Mouse (Mus musculus) stomach, embryonic 14.5 days (tissue): ENCODE results near the gene Irf6. TPM values are rescaled to one million over a fixed set of nuclear protein-coding genes. Genes with fewer than 3 reads are reported as not detected.

ENCODE experiments used
- ATAC-seq: fragments of 200-750 bp; cut with Nextera tagmentation; 2 replicates; pipeline ENCODE4 v1.8.0; 2017; ENCODE audit warnings: low read depth, moderate TSS enrichment; ENCODE audit not compliant: insufficient number of reproducible peaks, insufficient read depth, low FRiP score
- H3K27ac ChIP-seq: fragments of 300-500 bp; sonication (generic); 2 replicates; pipeline ENCODE4 v1.5.1; 2014; ENCODE audit warnings: mild to moderate bottlenecking, low read length, moderate library complexity, mixed read lengths
- H3K27me3 ChIP-seq: fragments of 300-500 bp; sonication (generic); 2 replicates; pipeline ENCODE4 v1.6.1; 2014; ENCODE audit warnings: low read length, control low read depth, mixed read lengths; ENCODE audit not compliant: control insufficient read depth, insufficient read depth
- H3K36me3 ChIP-seq: fragments of 300-500 bp; sonication (generic); 2 replicates; pipeline ENCODE4 v1.6.1; 2014; ENCODE audit warnings: mild to moderate bottlenecking, control low read depth, low read length, moderate library complexity, mixed read lengths; ENCODE audit not compliant: control insufficient read depth, insufficient read depth
- H3K4me1 ChIP-seq: fragments of 300-500 bp; sonication (generic); 2 replicates; pipeline ENCODE4 v1.6.1; 2014; ENCODE audit warnings: low read length, control low read depth, mixed read lengths; ENCODE audit not compliant: control insufficient read depth, insufficient read depth
- H3K4me2 ChIP-seq: fragments of 300-500 bp; sonication (generic); replicated peaks from 2 replicates; pipeline ENCODE4 v1.6.1; 2014; ENCODE audit warnings: low read depth, low read length, control low read depth
- H3K4me3 ChIP-seq: fragments of 300-500 bp; sonication (generic); 2 replicates; pipeline ENCODE4 v1.5.1; 2014; ENCODE audit warnings: low read depth, low read length, control low read depth
- H3K9ac ChIP-seq: fragments of 300-500 bp; sonication (generic); replicated peaks from 2 replicates; pipeline ENCODE4 v1.6.1; 2014; ENCODE audit warnings: low read depth, mild to moderate bottlenecking, control low read depth, low read length, moderate library complexity, mixed read lengths
- H3K9me3 ChIP-seq: fragments of 300-500 bp; sonication (generic); 2 replicates; pipeline ENCODE4 v1.6.1; 2016; ENCODE audit warnings: low read depth, low read length, control low read depth; ENCODE audit not compliant: control insufficient read depth
- WGBS: fragments of 180-500 bp; shearing (Covaris S2); extraction: QIAGEN DNeasy Blood & Tissue Kit; methylation state at CpG from one replicate; pipeline ENCODE4 v1.1.7; 2014; 5-methylcytosine and 5-hydroxymethylcytosine counted together
- polyA plus RNA-seq: library from polyadenylated mRNA; unstranded; fragments of >200 nt; fragmentation: Nextera tagmentation; extraction: Ambion mirVana; gene quantifications from 2 replicates; pipeline ENCODE4 v1.2.1, GENCODE M21; 2014

The Irf6 gene
- polyA plus RNA-seq, 1 experiment from 2014 or later, result 56.6 TPM

GRCm38 (mm10) chr1:193142517-193143062, 10.3 kb upstream of the Irf6 start:
- Histone ChIP-seq H3K4me3 (no peak overlapping the region), H3K4me2 (no peak overlapping the region), H3K9ac (no peak overlapping the region), H3K36me3 (no peaks in the 10 kb centered on the region), H3K27ac (no peak overlapping the region), H3K4me1 (0 out of 2 replicates have a peak, but pooled peaks cover 4% of the 10 kb centered on the region), H3K27me3 (no peaks in the 10 kb centered on the region), H3K9me3 (no peaks in the 10 kb centered on the region)
- 81% methylated on average over 8 of the region's 8 CpGs for WGBS
- ATAC-seq, result no peak

- no peak overlapping the region for H3K4me3 ChIP-seq
- H3K9ac ChIP-seq, result no peak overlapping the region
- ATAC-seq, result no peak
- no peak overlapping the region for H3K4me2 ChIP-seq
- no peak overlapping the region for H3K27ac ChIP-seq
- no peaks in the 10 kb centered on the region for H3K4me1 ChIP-seq
- no peaks in the 10 kb centered on the region for H3K9me3 ChIP-seq
- H3K36me3 ChIP-seq, result no peaks in the 10 kb centered on the region
- H3K27me3 ChIP-seq, result no peaks in the 10 kb centered on the region
- WGBS, result 89% methylated on average over 6 of the region's 6 CpGs
Measured at GRCm38 (mm10) chr1:193144516-193144915, 8.4 kb upstream of the Irf6 start.

GRCm38 (mm10) chr1:193145101-193145500, 7.8 kb upstream of the Irf6 start:
- no peaks in the 10 kb centered on the region for H3K4me1 ChIP-seq
- H3K27ac ChIP-seq, result no peak overlapping the region
- ATAC-seq, result no peak
- no peaks in the 10 kb centered on the region for H3K36me3 ChIP-seq
- H3K4me2 ChIP-seq, result no peak overlapping the region
- H3K9ac ChIP-seq, result no peak overlapping the region
- 72% methylated on average over 4 of the region's 4 CpGs for WGBS
- no peak overlapping the region for H3K4me3 ChIP-seq
- H3K9me3 ChIP-seq, result no peaks in the 10 kb centered on the region
- H3K27me3 ChIP-seq, result no peaks in the 10 kb centered on the region

- H3K4me3 ChIP-seq, result no peak overlapping the region
- no peak overlapping the region for H3K4me2 ChIP-seq
- no peaks in the 10 kb centered on the region for H3K9me3 ChIP-seq
- no peak overlapping the region for H3K27ac ChIP-seq
- H3K27me3 ChIP-seq, result no peaks in the 10 kb centered on the region
- H3K9ac ChIP-seq, result no peak overlapping the region
- WGBS, result 83% methylated on average over 1 of the region's 1 CpGs
- no peaks in the 10 kb centered on the region for H3K4me1 ChIP-seq
- no peak for ATAC-seq
- H3K36me3 ChIP-seq, result no peaks in the 10 kb centered on the region
Measured at GRCm38 (mm10) chr1:193146416-193146815, 6.5 kb upstream of the Irf6 start.

GRCm38 (mm10) chr1:193149231-193149630, 3.7 kb upstream of the Irf6 start:
- no peak for ATAC-seq
- H3K9ac ChIP-seq, result no peak overlapping the region
- peaks cover 9% of the 10 kb centered on the region; the same call in 1 of the 2 replicates for H3K27me3 ChIP-seq
- H3K36me3 ChIP-seq, result no peaks in the 10 kb centered on the region
- H3K4me3 ChIP-seq, result no peak overlapping the region
- H3K27ac ChIP-seq, result no peak overlapping the region
- H3K4me2 ChIP-seq, result no peak overlapping the region
- peaks cover 7% of the 10 kb centered on the region; the same call in 1 of the 2 replicates for H3K4me1 ChIP-seq
- 59% methylated on average over 3 of the region's 3 CpGs for WGBS
- H3K9me3 ChIP-seq, result no peaks in the 10 kb centered on the region

GRCm38 (mm10) chr1:193151134-193151533, 1.8 kb upstream of the Irf6 start:
- no peak overlapping the region for H3K4me3 ChIP-seq
- no peak overlapping the region for H3K9ac ChIP-seq
- H3K27ac ChIP-seq, result no peak overlapping the region
- no peak for ATAC-seq
- no peaks in the 10 kb centered on the region for H3K36me3 ChIP-seq
- no peaks in the 10 kb centered on the region for H3K9me3 ChIP-seq
- H3K4me2 ChIP-seq, result no peak overlapping the region
- H3K27me3 ChIP-seq, result peaks cover 9% of the 10 kb centered on the region; the same call in 1 of the 2 replicates
- peaks cover 11% of the 10 kb centered on the region; the same call in 1 of the 2 replicates for H3K4me1 ChIP-seq
- WGBS, result 40% methylated on average over 7 of the region's 7 CpGs

GRCm38 (mm10) chr1:193153561-193153960, 650 bp downstream of the Irf6 start:
- Histone ChIP-seq H3K4me3 (peak overlapping the region; percentile 42), H3K27me3 (peaks cover 9% of the 10 kb centered on the region; the same call in 1 of the 2 replicates), H3K9me3 (no peaks in the 10 kb centered on the region), H3K9ac (peak overlapping the region; percentile 26; the same call in 1 of the 2 replicates), H3K27ac (peak overlapping the region; percentile 58; the same call in 1 of the 2 replicates), H3K4me2 (peak overlapping the region; percentile 55), H3K4me1 (peaks cover 19% of the 10 kb centered on the region; the same call in 1 of the 2 replicates), H3K36me3 (no peaks in the 10 kb centered on the region)
- WGBS, result 24% methylated on average over 16 of the region's 16 CpGs
- ATAC-seq, result peak; percentile 50

GRCm38 (mm10) chr1:193156316-193157110, 3.6 kb downstream of the Irf6 start:
- peak overlapping the region; percentile 13 for H3K4me2 ChIP-seq
- no peak for ATAC-seq
- no peaks in the 10 kb centered on the region for H3K9me3 ChIP-seq
- no peak overlapping the region for H3K4me3 ChIP-seq
- 61% methylated on average over 15 of the region's 15 CpGs for WGBS
- peaks cover 9% of the 10 kb centered on the region; the same call in 1 of the 2 replicates for H3K27me3 ChIP-seq
- no peak overlapping the region for H3K9ac ChIP-seq
- H3K36me3 ChIP-seq, result no peaks in the 10 kb centered on the region
- peaks cover 38% of the 10 kb centered on the region for H3K4me1 ChIP-seq
- H3K27ac ChIP-seq, result peak overlapping the region; percentile 56
